Mouse (Mus musculus): ENCODE measurements around the gene Map1lc3b. TPM values are rescaled to one million over a fixed set of nuclear protein-coding genes. Genes with fewer than 3 reads are reported as not detected.

Gene Map1lc3b
- polyA plus RNA-seq, 1 experiment from 2014 or later = 283 TPM

DNA sequence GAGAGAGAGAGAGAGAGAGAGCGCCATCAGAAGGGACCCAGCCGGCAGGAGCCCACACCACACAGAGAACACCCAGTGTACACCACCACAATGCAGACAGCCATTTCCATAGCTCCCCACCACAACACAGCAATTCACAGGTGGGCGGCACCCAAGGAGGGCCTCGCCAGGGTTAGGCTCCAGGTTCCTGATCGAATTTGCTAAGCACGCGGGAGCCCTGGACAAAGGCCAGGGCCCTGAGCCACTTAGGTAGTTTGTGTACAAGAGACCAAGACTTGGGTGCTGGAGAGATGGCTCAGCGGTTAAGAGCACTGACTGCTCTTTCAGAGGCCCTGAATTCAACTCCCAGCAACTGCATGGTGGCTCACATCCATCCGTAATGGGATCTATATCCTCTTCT lies 37.7 kb upstream of the Map1lc3b start:
- no peak overlapping the region for H3K4me3 ChIP-seq (ENCODE audit: low read depth, low read length)
- ATAC-seq (ENCODE audit: low FRiP score) (no peak), DNase-seq (ENCODE audit: low spot score, missing footprints) (no peak)
- H3K4me1 ChIP-seq (ENCODE audit: control insufficient read depth, insufficient read depth, low read length) = no peaks in the 10 kb centered on the region
- no peak overlapping the region for H3K27ac ChIP-seq (ENCODE audit: low read depth, low read length)
- H3K9me3 ChIP-seq (ENCODE audit: control insufficient read depth, low read length) = no peaks in the 10 kb centered on the region
- no peaks in the 10 kb centered on the region; the same call in 1 of the 2 replicates for H3K27me3 ChIP-seq (ENCODE audit: control insufficient read depth, insufficient read depth, low read length)
- no peak overlapping the region for H3K4me2 ChIP-seq
- WGBS = 90% methylated on average over 9 of the region's 9 CpGs
- no peak overlapping the region for H3K9ac ChIP-seq (ENCODE audit: low read length)
- peaks cover 11% of the 10 kb centered on the region for H3K36me3 ChIP-seq (ENCODE audit: control insufficient read depth, insufficient read depth, low read length)

DNA sequence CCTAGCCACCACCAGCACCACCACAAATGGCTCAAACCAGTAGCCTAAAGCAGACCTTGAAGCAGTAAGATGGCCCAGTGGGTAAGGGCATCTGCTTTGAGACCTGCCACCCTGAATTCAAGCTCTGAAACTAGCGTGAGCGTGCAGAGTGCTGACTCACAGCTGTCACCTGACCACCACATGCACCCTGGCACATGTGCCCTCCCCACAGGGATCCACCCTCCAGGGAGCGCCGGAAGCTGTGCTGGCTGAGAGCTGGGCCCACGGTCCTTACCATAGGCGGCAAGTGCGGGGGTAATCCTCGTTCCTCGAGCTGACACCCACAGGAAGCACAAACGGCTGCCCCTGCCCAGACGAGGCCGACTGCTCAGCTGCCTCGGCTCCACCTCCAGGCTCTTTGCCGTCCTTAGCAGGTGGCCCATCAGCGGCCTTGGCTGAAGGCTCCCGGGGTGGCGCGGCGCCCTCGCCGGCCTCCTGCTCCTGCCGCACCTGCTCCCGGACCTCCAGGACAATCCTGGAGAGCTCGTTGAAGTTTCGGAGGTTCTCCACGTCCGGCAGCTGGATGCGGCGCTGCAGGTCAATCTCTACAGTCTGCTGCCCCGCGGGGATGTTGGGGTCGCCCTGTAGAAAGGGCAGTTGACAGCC lies 36.2 kb upstream of the Map1lc3b start:
- DNase-seq (ENCODE audit: low spot score, missing footprints) = no peak
- Histone ChIP-seq H3K4me2 (no peak overlapping the region), H3K27me3 (ENCODE audit: control insufficient read depth, insufficient read depth, low read length) (no peaks in the 10 kb centered on the region), H3K9me3 (ENCODE audit: control insufficient read depth, low read length) (no peaks in the 10 kb centered on the region), H3K9ac (ENCODE audit: low read length) (no peak overlapping the region), H3K4me1 (ENCODE audit: control insufficient read depth, insufficient read depth, low read length) (no peaks in the 10 kb centered on the region), H3K36me3 (ENCODE audit: control insufficient read depth, insufficient read depth, low read length) (peaks cover 11% of the 10 kb centered on the region), H3K4me3 (ENCODE audit: low read depth, low read length) (no peak overlapping the region), H3K27ac (ENCODE audit: low read depth, low read length) (no peak overlapping the region)
- WGBS = 90% methylated on average over 32 of the region's 32 CpGs
- ATAC-seq (ENCODE audit: low FRiP score) = no peak

DNA sequence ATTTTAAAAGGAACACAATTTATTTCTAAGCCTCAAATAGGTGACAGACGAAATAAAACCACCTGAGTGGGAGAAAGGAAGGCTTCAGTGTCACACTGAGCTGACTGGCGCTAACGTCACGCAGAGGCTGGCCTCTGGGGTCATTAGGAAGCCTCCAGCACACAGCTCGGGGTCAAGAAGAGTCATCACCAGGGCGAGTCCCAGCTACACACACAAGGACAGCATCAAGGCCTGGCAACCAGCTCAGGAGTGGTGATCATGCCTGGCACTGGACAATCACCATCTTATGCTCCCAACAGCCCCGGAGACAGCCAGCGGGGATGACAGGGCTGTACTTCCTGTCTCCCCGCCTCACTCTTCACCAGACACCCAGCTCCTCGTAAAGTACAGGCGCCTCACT lies 32.4 kb upstream of the Map1lc3b start:
- WGBS = 91% methylated on average over 11 of the region's 11 CpGs
- Histone ChIP-seq H3K4me1 (ENCODE audit: control insufficient read depth, insufficient read depth, low read length) (no peaks in the 10 kb centered on the region), H3K36me3 (ENCODE audit: control insufficient read depth, insufficient read depth, low read length) (peaks cover 11% of the 10 kb centered on the region)

GRCm38 (mm10) chr8:121558538-121558937 lies 31.6 kb upstream of the Map1lc3b start:
- Histone ChIP-seq H3K4me3 (ENCODE audit: low read depth, low read length) (no peak overlapping the region), H3K4me1 (ENCODE audit: control insufficient read depth, insufficient read depth, low read length) (no peaks in the 10 kb centered on the region), H3K27ac (ENCODE audit: low read depth, low read length) (no peak overlapping the region), H3K9me3 (ENCODE audit: control insufficient read depth, low read length) (no peaks in the 10 kb centered on the region), H3K9ac (ENCODE audit: low read length) (no peak overlapping the region), H3K4me2 (no peak overlapping the region), H3K27me3 (ENCODE audit: control insufficient read depth, insufficient read depth, low read length) (no peaks in the 10 kb centered on the region), H3K36me3 (ENCODE audit: control insufficient read depth, insufficient read depth, low read length) (peaks cover 9% of the 10 kb centered on the region)
- peak; percentile 31 for DNase-seq (ENCODE audit: low spot score, missing footprints)
- ATAC-seq (ENCODE audit: low FRiP score) = no peak
- 91% methylated on average over 16 of the region's 16 CpGs for WGBS

More for the DNA sequence above, 32.4 kb upstream of the Map1lc3b start:
- DNase-seq (ENCODE audit: low spot score, missing footprints) (peak; percentile 49), ATAC-seq (ENCODE audit: low FRiP score) (no peak)
- no peaks in the 10 kb centered on the region for H3K9me3 ChIP-seq (ENCODE audit: control insufficient read depth, low read length)
- H3K27me3 ChIP-seq (ENCODE audit: control insufficient read depth, insufficient read depth, low read length) = no peaks in the 10 kb centered on the region
- H3K9ac ChIP-seq (ENCODE audit: low read length) = no peak overlapping the region
- no peak overlapping the region for H3K27ac ChIP-seq (ENCODE audit: low read depth, low read length)
- no peak overlapping the region for H3K4me2 ChIP-seq
- no peak overlapping the region for H3K4me3 ChIP-seq (ENCODE audit: low read depth, low read length)

- 92% methylated on average over 12 of the region's 12 CpGs for WGBS
- Histone ChIP-seq H3K4me3 (ENCODE audit: low read depth, low read length) (no peak overlapping the region), H3K27me3 (ENCODE audit: control insufficient read depth, insufficient read depth, low read length) (no peaks in the 10 kb centered on the region), H3K4me1 (ENCODE audit: control insufficient read depth, insufficient read depth, low read length) (peaks cover 7% of the 10 kb centered on the region; the same call in 1 of the 2 replicates), H3K27ac (ENCODE audit: low read depth, low read length) (no peak overlapping the region), H3K9ac (ENCODE audit: low read length) (no peak overlapping the region), H3K4me2 (no peak overlapping the region), H3K9me3 (ENCODE audit: control insufficient read depth, low read length) (no peaks in the 10 kb centered on the region), H3K36me3 (ENCODE audit: control insufficient read depth, insufficient read depth, low read length) (no peaks in the 10 kb centered on the region)
- ATAC-seq (ENCODE audit: low FRiP score) (no peak), DNase-seq (ENCODE audit: low spot score, missing footprints) (no peak)
These were observed 30.4 kb upstream of the Map1lc3b start for GRCm38 (mm10) chr8:121559801-121560200.

DNA sequence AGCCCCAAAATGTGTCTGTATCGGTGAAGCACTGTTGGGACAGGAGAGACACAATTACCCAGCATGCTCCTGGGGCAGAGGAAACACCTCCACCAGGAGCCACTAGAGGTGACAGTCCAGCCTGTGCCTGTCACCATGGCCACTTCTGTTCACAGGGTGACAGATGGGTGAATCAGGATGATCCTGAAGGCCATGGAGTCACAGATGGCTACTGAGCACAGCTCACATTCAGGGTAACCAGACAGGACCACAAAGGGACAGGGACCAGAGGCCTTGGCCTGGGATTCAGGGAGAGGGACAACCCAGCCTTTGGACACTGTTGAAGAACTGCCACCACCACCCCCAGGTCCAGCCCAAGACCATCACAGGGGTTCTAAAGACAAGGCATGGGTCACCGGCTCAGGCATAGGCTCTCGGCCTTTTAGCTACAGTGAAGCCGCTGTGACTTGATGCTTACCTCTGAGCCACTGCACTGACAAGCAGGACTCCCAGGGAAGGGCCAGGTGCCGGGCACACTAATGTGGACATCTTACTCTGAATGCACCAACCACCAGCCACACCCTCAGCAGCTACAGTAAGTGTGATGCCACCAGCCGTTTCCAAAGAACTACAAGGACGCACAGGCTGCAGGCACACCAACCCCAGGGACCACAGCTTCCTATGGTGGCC lies 29.6 kb upstream of the Map1lc3b start:
- DNase-seq (ENCODE audit: low spot score, missing footprints) (no peak), ATAC-seq (ENCODE audit: low FRiP score) (no peak)
- Histone ChIP-seq H3K4me2 (no peak overlapping the region), H3K9me3 (ENCODE audit: control insufficient read depth, low read length) (no peaks in the 10 kb centered on the region), H3K36me3 (ENCODE audit: control insufficient read depth, insufficient read depth, low read length) (no peaks in the 10 kb centered on the region), H3K27me3 (ENCODE audit: control insufficient read depth, insufficient read depth, low read length) (no peaks in the 10 kb centered on the region), H3K9ac (ENCODE audit: low read length) (no peak overlapping the region), H3K4me1 (ENCODE audit: control insufficient read depth, insufficient read depth, low read length) (peaks cover 7% of the 10 kb centered on the region; the same call in 1 of the 2 replicates), H3K4me3 (ENCODE audit: low read depth, low read length) (no peak overlapping the region), H3K27ac (ENCODE audit: low read depth, low read length) (no peak overlapping the region)
- WGBS = 92% methylated on average over 7 of the region's 7 CpGs

- Histone ChIP-seq H3K27me3 (ENCODE audit: control insufficient read depth, insufficient read depth, low read length) (no peaks in the 10 kb centered on the region), H3K9me3 (ENCODE audit: control insufficient read depth, low read length) (no peaks in the 10 kb centered on the region), H3K4me3 (ENCODE audit: low read depth, low read length) (no peak overlapping the region), H3K4me2 (no peak overlapping the region), H3K9ac (ENCODE audit: low read length) (no peak overlapping the region), H3K27ac (ENCODE audit: low read depth, low read length) (no peak overlapping the region), H3K36me3 (ENCODE audit: control insufficient read depth, insufficient read depth, low read length) (no peaks in the 10 kb centered on the region), H3K4me1 (ENCODE audit: control insufficient read depth, insufficient read depth, low read length) (peaks cover 7% of the 10 kb centered on the region; the same call in 1 of the 2 replicates)
- 88% methylated on average over 16 of the region's 16 CpGs for WGBS
- no peak for ATAC-seq (ENCODE audit: low FRiP score)
- no peak for DNase-seq (ENCODE audit: low spot score, missing footprints)
These were observed 28.4 kb upstream of the Map1lc3b start for GRCm38 (mm10) chr8:121561636-121562345.

DNA sequence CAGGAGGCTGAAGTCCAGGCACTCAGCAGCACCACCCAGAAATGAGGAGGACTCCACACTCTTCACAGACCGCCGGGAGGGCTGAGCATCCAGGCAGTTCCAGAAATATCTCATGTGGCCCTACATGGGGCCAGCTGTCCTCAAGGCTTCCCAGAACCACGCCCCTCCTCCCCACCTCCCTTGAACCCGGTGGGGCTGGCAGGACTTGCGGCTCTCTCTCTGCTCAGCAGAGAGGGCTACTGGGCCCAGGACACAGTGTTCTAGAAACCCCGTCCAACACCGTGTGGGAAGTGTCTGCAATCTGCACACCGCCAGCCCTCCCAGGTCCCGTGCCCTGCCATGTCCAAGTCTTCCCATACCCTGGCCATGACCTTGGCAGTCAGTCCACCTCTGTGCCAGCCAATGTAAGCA lies 27.2 kb upstream of the Map1lc3b start:
- H3K9ac ChIP-seq (ENCODE audit: low read length) = no peak overlapping the region
- H3K27me3 ChIP-seq (ENCODE audit: control insufficient read depth, insufficient read depth, low read length) = no peaks in the 10 kb centered on the region
- 89% methylated on average over 9 of the region's 9 CpGs for WGBS
- H3K4me3 ChIP-seq (ENCODE audit: low read depth, low read length) = no peak overlapping the region
- ATAC-seq (ENCODE audit: low FRiP score) (no peak), DNase-seq (ENCODE audit: low spot score, missing footprints) (no peak)
- no peak overlapping the region for H3K27ac ChIP-seq (ENCODE audit: low read depth, low read length)
- H3K4me2 ChIP-seq = no peak overlapping the region
- no peaks in the 10 kb centered on the region for H3K9me3 ChIP-seq (ENCODE audit: control insufficient read depth, low read length)
- H3K4me1 ChIP-seq (ENCODE audit: control insufficient read depth, insufficient read depth, low read length) = peaks cover 7% of the 10 kb centered on the region; the same call in 1 of the 2 replicates
- H3K36me3 ChIP-seq (ENCODE audit: control insufficient read depth, insufficient read depth, low read length) = no peaks in the 10 kb centered on the region

- DNase-seq (ENCODE audit: low spot score, missing footprints) (no peak), ATAC-seq (ENCODE audit: low FRiP score) (no peak)
- WGBS = 58% methylated on average over 6 of the region's 6 CpGs
- H3K4me1 ChIP-seq (ENCODE audit: control insufficient read depth, insufficient read depth, low read length) = peaks cover 7% of the 10 kb centered on the region; the same call in 1 of the 2 replicates
- no peak overlapping the region for H3K9ac ChIP-seq (ENCODE audit: low read length)
- H3K27me3 ChIP-seq (ENCODE audit: control insufficient read depth, insufficient read depth, low read length) = no peaks in the 10 kb centered on the region
- H3K9me3 ChIP-seq (ENCODE audit: control insufficient read depth, low read length) = no peaks in the 10 kb centered on the region
- H3K27ac ChIP-seq (ENCODE audit: low read depth, low read length) = no peak overlapping the region
- H3K36me3 ChIP-seq (ENCODE audit: control insufficient read depth, insufficient read depth, low read length) = no peaks in the 10 kb centered on the region
- H3K4me3 ChIP-seq (ENCODE audit: low read depth, low read length) = no peak overlapping the region
- H3K4me2 ChIP-seq = no peak overlapping the region
These were observed 26.5 kb upstream of the Map1lc3b start for GRCm38 (mm10) chr8:121563701-121564100.

Measured in midbrain, embryonic 11.5 days (tissue).